In the genomic region with DNA sequence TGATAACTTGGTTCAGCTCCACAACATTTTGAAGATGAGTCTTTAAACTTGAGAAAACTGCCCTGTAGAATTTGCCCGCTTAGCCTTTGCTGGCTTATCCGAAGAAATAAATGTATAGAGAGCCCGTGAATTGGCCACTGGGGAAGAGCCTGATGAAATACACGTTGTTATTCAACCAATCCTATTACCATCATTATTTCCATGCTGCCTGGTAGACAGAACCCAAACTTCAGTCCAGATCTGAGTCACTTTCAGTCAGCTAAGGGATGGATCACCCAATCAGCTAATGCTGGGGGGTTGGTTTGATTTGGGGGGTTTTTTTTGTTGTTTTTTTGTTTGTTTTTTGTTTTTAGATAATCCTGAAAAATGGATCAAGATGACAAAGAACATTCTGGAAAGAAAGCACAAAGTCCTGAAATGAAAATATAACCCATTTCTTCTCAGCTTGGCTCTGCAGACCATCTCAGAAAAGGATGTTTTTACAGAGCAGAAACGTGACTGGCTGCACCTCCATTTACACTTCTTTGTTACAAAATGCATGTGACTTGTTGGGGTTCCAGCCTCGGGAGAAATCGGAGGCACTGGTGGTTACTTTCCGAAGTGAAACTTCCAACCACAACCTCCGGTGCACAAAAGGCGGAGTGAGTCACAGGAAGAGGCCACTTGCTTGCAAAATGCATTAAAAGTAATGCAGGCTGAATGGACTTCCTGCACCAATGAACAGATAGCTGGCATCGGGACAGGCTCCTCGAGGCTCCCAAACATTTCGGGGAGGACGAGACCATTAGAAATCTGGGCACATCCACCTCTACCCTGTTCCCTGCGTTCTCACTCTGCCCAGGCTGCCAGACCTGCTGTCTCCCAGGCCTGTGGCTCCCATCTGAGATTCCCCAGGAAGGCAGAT, we compare ENCODE assay signal across 8 mouse cellular contexts.
DNase-seq lines count a peak whose midpoint lies in the region; ATAC-seq and TF ChIP-seq lines count a peak whose summit lies in the region.

No protein-coding gene starts in this region.

- H3K4me3 ChIP-seq in limb, embryonic 10.5 days = no peak overlapping the region
- no peak overlapping the region for H3K4me3 ChIP-seq in midbrain, postnatal 0 days (ENCODE audit: low read depth, low read length)

- peak; percentile 70 for ATAC-seq in midbrain, postnatal 0 days (ENCODE audit: low FRiP score)

- H3K27me3 ChIP-seq in limb, embryonic 10.5 days (ENCODE audit: low read depth, poor library complexity, severe bottlenecking) = no peaks in the 10 kb centered on the region
- H3K27me3 ChIP-seq in midbrain, postnatal 0 days (ENCODE audit: insufficient read depth, low read length) = no peaks in the 10 kb centered on the region; the same call in 1 of the 2 replicates

- no peaks in the 10 kb centered on the region; the same call in 1 of the 2 replicates for H3K9me3 ChIP-seq in limb, embryonic 10.5 days (replicated peaks)
- H3K9me3 ChIP-seq in midbrain, postnatal 0 days (ENCODE audit: low read length) = no peaks in the 10 kb centered on the region

- H3K4me2 ChIP-seq in midbrain, postnatal 0 days (ENCODE audit: low read depth, low read length, poor library complexity, severe bottlenecking) = peak overlapping the region; percentile 18

- no peak overlapping the region; the same call in 1 of the 2 replicates for H3K9ac ChIP-seq in midbrain, postnatal 0 days (replicated peaks; ENCODE audit: low read length, poor library complexity, severe bottlenecking)

- H3K4me1 ChIP-seq in limb, embryonic 10.5 days = peaks cover 11% of the 10 kb centered on the region
- H3K4me1 ChIP-seq in midbrain, postnatal 0 days (ENCODE audit: insufficient read depth, low read length) = no peaks in the 10 kb centered on the region

- TF ChIP-seq CTCF in midbrain, postnatal 0 days (IDR thresholded peaks at IDR 0.05) = no peak

- no peaks in the 10 kb centered on the region for H3K36me3 ChIP-seq in limb, embryonic 10.5 days
- peaks cover 8% of the 10 kb centered on the region; the same call in 1 of the 2 replicates for H3K36me3 ChIP-seq in midbrain, postnatal 0 days (ENCODE audit: insufficient read depth, low read length)

- H3K27ac ChIP-seq in limb, embryonic 10.5 days = peak overlapping the region; percentile 76
- H3K27ac ChIP-seq in midbrain, postnatal 0 days (ENCODE audit: low read depth, low read length) = peak overlapping the region; percentile 52

- WGBS in limb, embryonic 10.5 days = 85% methylated on average over 15 of the region's 15 CpGs
- WGBS in midbrain, postnatal 0 days = 57% methylated on average over 15 of the region's 15 CpGs

- peak; percentile 33 for DNase-seq in layer of hippocampus, adult 11-12 months (ENCODE audit: low spot score)
- no peak for DNase-seq in layer of hippocampus, postnatal 25 days (ENCODE audit: extremely low spot score in 1 of 2, low spot score in 1 of 2)
- peak; percentile 46 for DNase-seq in adipocyte (ENCODE audit: low spot score)
- DNase-seq in heart, adult 9 months (ENCODE audit: low spot score in 2 of 2) = peak; percentile 57
- DNase-seq in limb, embryonic 10.5 days (ENCODE audit: low spot score) = no peak
- DNase-seq in midbrain, postnatal 0 days (ENCODE audit: low spot score) = peak; percentile 79
- peak; percentile 59 to 69 for DNase-seq in thymus, postnatal 36 days
- DNase-seq in urinary bladder, postnatal 10 days (ENCODE audit: low spot score) = no peak

Comparison
In these comparisons a context has a peak if more than half of its experiments do, and no peak if none do; other contexts are left out.
1. DNase-seq: peak in layer of hippocampus, adult 11-12 months (single experiment), adipocyte (single experiment), heart, adult 9 months (2 of 2), midbrain, postnatal 0 days (single experiment) and thymus, postnatal 36 days (2 of 2); none in layer of hippocampus, postnatal 25 days (0 of 2), limb, embryonic 10.5 days (single experiment) and urinary bladder, postnatal 10 days (single experiment).